Mouse (Mus musculus) myocyte (in vitro differentiated cells): ENCODE data around the gene Ccl27a.
"Not testable (repeated sequence)": the region's sequence is repeated elsewhere in the genome, so short reads cannot be mapped to it uniquely, and the experiment has no call there.

Experiments used
- E2F4 ChIP-seq: IDR thresholded peaks from one replicate; pipeline ENCODE4 v1.6.1; 2011; ENCODE audit warnings: mild to moderate bottlenecking, control low read depth, moderate library complexity; ENCODE audit not compliant: insufficient read depth
- MYOD1 ChIP-seq, 3 experiments: IDR thresholded peaks; one replicate each; pipeline ENCODE4 v1.6.1; 2011; ENCODE audit warnings: control low read depth in 2 of 3, low read depth in 2 of 3, mild to moderate bottlenecking in 2 of 3, moderate library complexity in 1 of 3; ENCODE audit not compliant: insufficient read length in 2 of 3, control insufficient read depth in 1 of 3
- MYOG ChIP-seq, 3 experiments: IDR thresholded peaks; one replicate each; pipeline ENCODE4 v1.6.1; 2011; ENCODE audit warnings: control low read depth in 2 of 3, low read depth in 2 of 3, mild to moderate bottlenecking in 2 of 3; ENCODE audit not compliant: insufficient read length in 2 of 3, control insufficient read depth in 1 of 3, insufficient read depth in 1 of 3
- POLR2A ChIP-seq: IDR thresholded peaks from one replicate; pipeline ENCODE4 v1.6.1; 2011; ENCODE audit warnings: low read depth, mild to moderate bottlenecking, control low read depth, moderate library complexity; ENCODE audit not compliant: insufficient read length
- POLR2AphosphoS2 ChIP-seq: IDR thresholded peaks from one replicate; pipeline ENCODE4 v1.6.1; 2011; ENCODE audit warnings: low read depth, control low read depth; ENCODE audit not compliant: insufficient read length
- TCF12 ChIP-seq: IDR thresholded peaks from one replicate; pipeline ENCODE4 v1.6.1; 2011; ENCODE audit warnings: mild to moderate bottlenecking, control low read depth; ENCODE audit not compliant: poor library complexity, insufficient read depth, severe bottlenecking
- USF1 ChIP-seq: IDR thresholded peaks from one replicate; pipeline ENCODE4 v1.6.1; 2011; ENCODE audit warnings: low read depth, mild to moderate bottlenecking, control low read depth, moderate library complexity

DNA sequence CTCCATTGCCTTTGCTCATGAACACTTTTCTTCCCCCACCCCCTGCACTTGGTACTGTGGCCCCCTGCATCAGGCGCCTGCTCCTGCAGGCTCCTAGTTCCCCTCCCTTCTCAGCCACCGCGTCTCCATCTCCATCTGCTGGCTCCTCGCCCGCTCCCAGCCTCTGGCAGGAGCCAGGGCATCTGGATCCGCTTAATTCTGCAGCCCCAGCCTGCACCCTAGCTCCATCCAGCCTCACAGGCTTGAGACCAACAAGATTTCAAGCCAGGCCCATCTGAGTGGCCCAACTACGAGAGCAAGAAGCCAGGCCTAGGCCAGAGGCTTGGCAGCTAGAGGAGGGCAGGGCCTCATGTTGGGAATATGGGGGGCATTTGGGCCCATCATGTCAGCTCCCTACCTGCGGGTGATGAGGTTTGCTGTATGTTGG, 11.3 kb downstream of the Ccl27a start:
- not testable (repeated sequence) for TF ChIP-seq MYOD1 (IDR thresholded peaks at IDR 0.05; ENCODE audit: control insufficient read depth in 1 of 3, insufficient read length in 2 of 3, low read depth in 2 of 3); POLR2A; USF1; MYOG (IDR thresholded peaks at IDR 0.05; ENCODE audit: control insufficient read depth in 1 of 3, insufficient read depth in 1 of 3, insufficient read length in 2 of 3, low read depth in 2 of 3); E2F4; POLR2AphosphoS2; TCF12
